Mouse (Mus musculus) lung, postnatal 0 days (tissue): Measurements from ENCODE around the gene Lmo7.

Source experiments
- CTCF ChIP-seq: IDR thresholded peaks from 2 replicates; pipeline ENCODE4 v1.5.1; 2016; ENCODE audit warnings: antibody characterized with exemption, mild to moderate bottlenecking
- EP300 ChIP-seq: IDR thresholded peaks from 2 replicates; pipeline ENCODE4 v1.6.1; 2016; ENCODE audit warnings: antibody characterized with exemption, mild to moderate bottlenecking, control low read depth

- no peak for TF ChIP-seq CTCF
- no peak for TF ChIP-seq EP300
Observed at GRCm38 (mm10) chr14:101771756-101772155, 42.0 kb downstream of the Lmo7 start.
